Mouse (Mus musculus): ENCODE data around the gene Gm4131. TPM values are rescaled to one million over a fixed set of nuclear protein-coding genes. Genes with fewer than 3 reads are reported as not detected.
"Not testable (repeated sequence)": the region's sequence is repeated elsewhere in the genome, so short reads cannot be mapped to it uniquely, and the experiment has no call there.

Gene Gm4131
- not detected in 3 replicates for total RNA-seq (2017)

GRCm38 (mm10) chr14:62566821-62567220 is at the start of gene Gm4131:
TSS of gene Gm4131 (minus strand) at chr14:62566921.
- ATAC-seq (replicated peaks; ENCODE audit: insufficient number of reproducible peaks, low FRiP score, low TSS enrichment, poor library complexity, severe bottlenecking): not testable (repeated sequence)

GRCm38 (mm10) chr14:62609904-62610303 is 43.2 kb upstream of the Gm4131 start:
- no peak for ATAC-seq (replicated peaks; ENCODE audit: insufficient number of reproducible peaks, low FRiP score, low TSS enrichment, poor library complexity, severe bottlenecking)

GRCm38 (mm10) chr14:62607791-62608196 is 41.1 kb upstream of the Gm4131 start:
- no peak for ATAC-seq (replicated peaks; ENCODE audit: insufficient number of reproducible peaks, low FRiP score, low TSS enrichment, poor library complexity, severe bottlenecking)

- ATAC-seq (replicated peaks; ENCODE audit: insufficient number of reproducible peaks, low FRiP score, low TSS enrichment, poor library complexity, severe bottlenecking): no peak
Observed at GRCm38 (mm10) chr14:62602869-62603268, 36.1 kb upstream of the Gm4131 start.

- no peak for ATAC-seq (replicated peaks; ENCODE audit: insufficient number of reproducible peaks, low FRiP score, low TSS enrichment, poor library complexity, severe bottlenecking)
Observed at GRCm38 (mm10) chr14:62602271-62602670, 35.5 kb upstream of the Gm4131 start.

- no peak for ATAC-seq (replicated peaks; ENCODE audit: insufficient number of reproducible peaks, low FRiP score, low TSS enrichment, poor library complexity, severe bottlenecking)
Observed at GRCm38 (mm10) chr14:62600109-62600522, 33.4 kb upstream of the Gm4131 start.

- ATAC-seq (replicated peaks; ENCODE audit: insufficient number of reproducible peaks, low FRiP score, low TSS enrichment, poor library complexity, severe bottlenecking): no peak
Observed at GRCm38 (mm10) chr14:62585338-62585737, 18.6 kb upstream of the Gm4131 start.

GRCm38 (mm10) chr14:62584637-62585036 is 17.9 kb upstream of the Gm4131 start:
- no peak for ATAC-seq (replicated peaks; ENCODE audit: insufficient number of reproducible peaks, low FRiP score, low TSS enrichment, poor library complexity, severe bottlenecking)

- ATAC-seq (replicated peaks; ENCODE audit: insufficient number of reproducible peaks, low FRiP score, low TSS enrichment, poor library complexity, severe bottlenecking): no peak
Observed at GRCm38 (mm10) chr14:62581768-62582167, 15.0 kb upstream of the Gm4131 start.

GRCm38 (mm10) chr14:62580945-62581344 is 14.2 kb upstream of the Gm4131 start:
- ATAC-seq (replicated peaks; ENCODE audit: insufficient number of reproducible peaks, low FRiP score, low TSS enrichment, poor library complexity, severe bottlenecking): no peak

- no peak for ATAC-seq (replicated peaks; ENCODE audit: insufficient number of reproducible peaks, low FRiP score, low TSS enrichment, poor library complexity, severe bottlenecking)
Observed at GRCm38 (mm10) chr14:62575862-62576261, 9.1 kb upstream of the Gm4131 start.

- ATAC-seq (replicated peaks; ENCODE audit: insufficient number of reproducible peaks, low FRiP score, low TSS enrichment, poor library complexity, severe bottlenecking): no peak
Observed at GRCm38 (mm10) chr14:62574906-62575305, 8.2 kb upstream of the Gm4131 start.

- no peak for ATAC-seq (replicated peaks; ENCODE audit: insufficient number of reproducible peaks, low FRiP score, low TSS enrichment, poor library complexity, severe bottlenecking)
Observed at GRCm38 (mm10) chr14:62573454-62573853, 6.7 kb upstream of the Gm4131 start.

- no peak for ATAC-seq (replicated peaks; ENCODE audit: insufficient number of reproducible peaks, low FRiP score, low TSS enrichment, poor library complexity, severe bottlenecking)
Observed at GRCm38 (mm10) chr14:62570299-62570698, 3.6 kb upstream of the Gm4131 start.

GRCm38 (mm10) chr14:62569463-62569862 is 2.7 kb upstream of the Gm4131 start:
- ATAC-seq (replicated peaks; ENCODE audit: insufficient number of reproducible peaks, low FRiP score, low TSS enrichment, poor library complexity, severe bottlenecking): no peak

- ATAC-seq (replicated peaks; ENCODE audit: insufficient number of reproducible peaks, low FRiP score, low TSS enrichment, poor library complexity, severe bottlenecking): no peak
Observed at GRCm38 (mm10) chr14:62563679-62564078, 3.0 kb downstream of the Gm4131 start.

- no peak for ATAC-seq (replicated peaks; ENCODE audit: insufficient number of reproducible peaks, low FRiP score, low TSS enrichment, poor library complexity, severe bottlenecking)
Observed at GRCm38 (mm10) chr14:62561875-62562748, 4.6 kb downstream of the Gm4131 start.

GRCm38 (mm10) chr14:62557111-62557510 is 9.6 kb downstream of the Gm4131 start:
- no peak for ATAC-seq (replicated peaks; ENCODE audit: insufficient number of reproducible peaks, low FRiP score, low TSS enrichment, poor library complexity, severe bottlenecking)

GRCm38 (mm10) chr14:62555840-62556810 is 10.6 kb downstream of the Gm4131 start:
- ATAC-seq (replicated peaks; ENCODE audit: insufficient number of reproducible peaks, low FRiP score, low TSS enrichment, poor library complexity, severe bottlenecking): no peak

Measured in monocyte, adult 5-6 weeks (primary cell).